Mouse (Mus musculus) neural tube, embryonic 10.5 days (tissue): ENCODE measurements around the gene Fam81b.
"Not testable (repeated sequence)": the region's sequence is repeated elsewhere in the genome, so short reads cannot be mapped to it uniquely, and the experiment has no call there.

Experiments
- DNase-seq: peaks from one replicate; pipeline ENCODE4 v3.0.0-alpha.2; 2017; ENCODE audit warnings: low spot score; ENCODE audit errors: extremely low spot score

Fam81b gene

GRCm38 (mm10) chr13:76304637-76305122 lies at the start of gene Fam81b:
Fam81b (minus strand) TSS chr13:76305072.
- no peak for DNase-seq

- DNase-seq = not testable (repeated sequence)
Observed at GRCm38 (mm10) chr13:76345941-76346340, 41.1 kb upstream of the Fam81b start.

GRCm38 (mm10) chr13:76318635-76319034 lies 13.8 kb upstream of the Fam81b start:
- no peak for DNase-seq

- no peak for DNase-seq
Observed at GRCm38 (mm10) chr13:76311580-76311979, 6.7 kb upstream of the Fam81b start.

GRCm38 (mm10) chr13:76308811-76309210 lies 3.9 kb upstream of the Fam81b start:
- no peak for DNase-seq

GRCm38 (mm10) chr13:76305655-76306365 lies 938 bp upstream of the Fam81b start:
- DNase-seq = no peak

- DNase-seq = no peak
Observed at GRCm38 (mm10) chr13:76305241-76305640, 369 bp upstream of the Fam81b start.

GRCm38 (mm10) chr13:76304201-76304600 lies 671 bp downstream of the Fam81b start:
- no peak for DNase-seq

- DNase-seq = no peak
Observed at GRCm38 (mm10) chr13:76303160-76303559, 1.7 kb downstream of the Fam81b start.

- DNase-seq = no peak
Observed at GRCm38 (mm10) chr13:76302056-76302455, 2.8 kb downstream of the Fam81b start.

- DNase-seq = no peak
Observed at GRCm38 (mm10) chr13:76292050-76292449, 12.8 kb downstream of the Fam81b start.

- DNase-seq = no peak
Observed at GRCm38 (mm10) chr13:76284597-76284996, 20.3 kb downstream of the Fam81b start.

- no peak for DNase-seq
Observed at GRCm38 (mm10) chr13:76264361-76265026, 40.4 kb downstream of the Fam81b start.

GRCm38 (mm10) chr13:76258766-76259165 lies 46.1 kb downstream of the Fam81b start:
- DNase-seq = no peak

GRCm38 (mm10) chr13:76256350-76256749 lies 48.5 kb downstream of the Fam81b start:
- no peak for DNase-seq

- DNase-seq = no peak
Observed at GRCm38 (mm10) chr13:76250092-76250491, 54.8 kb downstream of the Fam81b start.

GRCm38 (mm10) chr13:76249066-76249465 lies 55.8 kb downstream of the Fam81b start:
- DNase-seq = no peak

- no peak for DNase-seq
Observed at GRCm38 (mm10) chr13:76215397-76215796, 89.5 kb downstream of the Fam81b start.

- no peak for DNase-seq
Observed at GRCm38 (mm10) chr13:76214928-76215327, 89.9 kb downstream of the Fam81b start.

- no peak for DNase-seq
Observed at GRCm38 (mm10) chr13:76199943-76200342, 104.9 kb downstream of the Fam81b start.

- DNase-seq = no peak
Observed at GRCm38 (mm10) chr13:76197297-76197848, 107.5 kb downstream of the Fam81b start.

- DNase-seq = no peak
Observed at GRCm38 (mm10) chr13:76195431-76196138, 109.3 kb downstream of the Fam81b start.
